Mouse (Mus musculus) kidney, embryonic 16.5 days (tissue): ENCODE measurements around the gene Trp53i13. TPM values are rescaled to one million over a fixed set of nuclear protein-coding genes. Genes with fewer than 3 reads are reported as not detected.

Experiments
- ATAC-seq: fragments of 200-750 bp; cut with Nextera tagmentation; 2 replicates; pipeline ENCODE4 v1.8.0; 2017; ENCODE audit warnings: moderate TSS enrichment; ENCODE audit not compliant: low FRiP score, low TSS enrichment
- H3K27ac ChIP-seq: fragments of 300-500 bp; sonication (generic); 2 replicates; pipeline ENCODE4 v1.5.1; 2014; ENCODE audit warnings: low read length
- H3K27me3 ChIP-seq: fragments of 300-500 bp; sonication (generic); 2 replicates; pipeline ENCODE4 v1.6.1; 2014; ENCODE audit warnings: low read length, control low read depth, mixed read lengths; ENCODE audit not compliant: insufficient read depth
- H3K36me3 ChIP-seq: fragments of 300-500 bp; sonication (generic); 2 replicates; pipeline ENCODE4 v1.6.1; 2014; ENCODE audit warnings: low read length, control low read depth, mixed read lengths; ENCODE audit not compliant: insufficient read depth
- H3K4me1 ChIP-seq: fragments of 300-500 bp; sonication (generic); 2 replicates; pipeline ENCODE4 v1.6.1; 2014; ENCODE audit warnings: low read length, control low read depth, mixed read lengths; ENCODE audit not compliant: insufficient read depth
- H3K4me2 ChIP-seq: fragments of 300-500 bp; sonication (generic); replicated peaks from 2 replicates; pipeline ENCODE4 v1.6.1; 2014; ENCODE audit warnings: low read depth, low read length
- H3K4me3 ChIP-seq: fragments of 300-500 bp; sonication (generic); 2 replicates; pipeline ENCODE4 v1.5.1; 2014; ENCODE audit warnings: mild to moderate bottlenecking, low read length
- H3K9ac ChIP-seq: fragments of 300-500 bp; sonication (generic); replicated peaks from 2 replicates; pipeline ENCODE4 v1.6.1; 2014; ENCODE audit warnings: low read length
- H3K9me3 ChIP-seq: fragments of 300-500 bp; sonication (generic); 2 replicates; pipeline ENCODE4 v1.6.1; 2016; ENCODE audit warnings: low read length, control low read depth
- WGBS: fragments of 180-500 bp; shearing (Covaris S2); extraction: QIAGEN DNeasy Blood & Tissue Kit; methylation state at CpG from one replicate; pipeline ENCODE4 v1.1.7; 2014; 5-methylcytosine and 5-hydroxymethylcytosine counted together
- polyA plus RNA-seq: library from polyadenylated mRNA; unstranded; fragments of >200 nt; fragmentation: Nextera tagmentation; extraction: Ambion mirVana; gene quantifications from 2 replicates; pipeline ENCODE4 v1.2.1, GENCODE M21; 2015

Gene Trp53i13
- polyA plus RNA-seq, 1 experiment from 2014 or later: 36.1 TPM

DNA sequence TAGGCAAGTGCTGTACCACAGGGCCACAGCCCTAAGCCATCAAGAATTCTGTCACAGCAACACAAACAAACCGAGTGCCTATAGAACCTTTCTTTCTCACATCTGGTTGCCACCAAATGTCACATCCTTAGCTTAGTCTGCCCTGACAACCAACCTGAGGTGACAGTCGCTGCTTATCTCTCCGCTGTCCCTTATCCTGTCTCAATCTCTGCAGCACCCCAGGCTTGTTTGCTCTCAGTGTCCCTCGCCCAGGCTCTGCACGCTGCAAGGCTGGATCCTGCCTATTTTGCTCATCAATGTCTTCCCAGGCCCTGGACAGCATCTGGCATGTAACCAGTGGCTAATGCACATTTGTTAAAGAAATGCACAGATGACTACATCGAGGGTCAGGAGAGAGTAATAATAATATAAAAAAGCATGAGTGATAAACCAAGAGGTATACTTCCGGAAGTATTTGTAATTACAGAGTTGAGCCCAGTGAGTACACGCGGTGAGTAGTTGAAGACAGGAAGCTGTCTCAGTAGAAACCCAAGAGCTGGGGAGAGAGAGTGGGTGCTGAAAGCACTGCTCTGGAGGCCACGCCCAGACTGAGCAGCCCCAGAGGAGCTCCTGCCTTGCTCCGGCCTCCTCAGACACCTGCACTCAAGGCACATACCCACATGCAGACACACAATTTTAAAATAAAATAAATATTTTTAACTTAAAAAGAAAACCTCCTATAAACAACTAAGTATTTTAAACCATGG lies 32.1 kb downstream of the Trp53i13 start:
- Histone ChIP-seq H3K4me1 (peaks cover 23% of the 10 kb centered on the region), H3K9me3 (no peaks in the 10 kb centered on the region), H3K27me3 (no peaks in the 10 kb centered on the region), H3K36me3 (no peaks in the 10 kb centered on the region), H3K4me3 (no peak overlapping the region), H3K4me2 (no peak overlapping the region), H3K9ac (no peak overlapping the region), H3K27ac (no peak overlapping the region)
- WGBS: 60% methylated on average over 11 of the region's 11 CpGs
- no peak for ATAC-seq

DNA sequence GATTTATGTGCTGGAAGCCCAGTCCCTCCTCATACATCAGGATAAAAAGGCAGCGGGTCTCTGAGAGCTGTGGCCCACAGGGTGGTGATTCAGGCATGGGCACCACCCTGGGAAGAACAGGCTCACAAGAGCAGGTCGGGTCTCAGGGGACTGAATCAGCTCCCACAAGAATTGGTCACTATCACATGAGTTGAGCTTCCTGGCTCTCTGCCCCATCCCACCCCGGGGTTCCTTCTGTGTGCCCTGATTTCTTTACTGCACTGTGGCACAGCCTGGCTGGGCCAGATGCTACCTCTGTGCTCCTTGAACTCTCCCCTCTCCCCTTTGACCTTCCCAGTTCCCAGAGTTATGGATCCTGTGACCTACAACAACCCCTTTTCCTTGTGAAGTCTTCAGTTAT lies 32.7 kb downstream of the Trp53i13 start:
- Histone ChIP-seq H3K4me2 (no peak overlapping the region), H3K27ac (no peak overlapping the region), H3K4me3 (no peak overlapping the region), H3K27me3 (no peaks in the 10 kb centered on the region), H3K36me3 (no peaks in the 10 kb centered on the region), H3K9me3 (no peaks in the 10 kb centered on the region), H3K9ac (no peak overlapping the region), H3K4me1 (peaks cover 17% of the 10 kb centered on the region)
- WGBS: 59% methylated on average over 3 of the region's 3 CpGs
- ATAC-seq: no peak

DNA sequence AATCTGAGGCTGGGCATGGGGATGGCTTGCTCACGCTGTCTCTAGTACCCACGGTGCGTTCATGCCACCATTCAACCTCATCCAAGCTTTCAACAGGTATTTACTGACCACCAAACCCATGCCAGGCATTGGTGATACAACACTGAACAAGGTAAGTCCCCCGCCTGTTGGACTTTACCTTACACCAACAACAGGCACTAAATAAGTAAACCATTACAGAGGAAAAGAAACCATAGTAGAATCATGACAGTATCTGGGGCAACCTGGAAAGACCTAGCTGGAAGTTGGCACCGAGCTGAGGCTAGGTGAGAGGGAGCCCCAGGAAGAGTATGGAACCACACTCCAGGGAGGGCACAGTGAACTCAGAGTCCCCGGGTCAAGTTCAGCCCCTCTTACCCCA lies 38.9 kb downstream of the Trp53i13 start:
- Histone ChIP-seq H3K4me1 (no peaks in the 10 kb centered on the region), H3K27me3 (no peaks in the 10 kb centered on the region), H3K4me2 (no peak overlapping the region), H3K9me3 (no peaks in the 10 kb centered on the region), H3K4me3 (no peak overlapping the region), H3K9ac (no peak overlapping the region), H3K27ac (peak overlapping the region; percentile 41), H3K36me3 (peaks cover 12% of the 10 kb centered on the region)
- 89% methylated on average over 6 of the region's 6 CpGs for WGBS
- ATAC-seq: peak; percentile 65; the same call in 1 of the 2 replicates

- Histone ChIP-seq H3K4me1 (no peaks in the 10 kb centered on the region), H3K9ac (no peak overlapping the region), H3K27me3 (no peaks in the 10 kb centered on the region), H3K4me3 (no peak overlapping the region), H3K4me2 (no peak overlapping the region), H3K27ac (peak overlapping the region; percentile 41; the same call in 1 of the 2 replicates), H3K36me3 (peaks cover 18% of the 10 kb centered on the region), H3K9me3 (no peaks in the 10 kb centered on the region)
- ATAC-seq: no peak
- WGBS: 88% methylated on average over 14 of the region's 14 CpGs
These were observed 39.6 kb downstream of the Trp53i13 start for GRCm38 (mm10) chr11:77476216-77476615.

- Histone ChIP-seq H3K9me3 (no peaks in the 10 kb centered on the region), H3K27me3 (0 out of 2 replicates have a peak, but pooled peaks cover 8% of the 10 kb centered on the region)
- WGBS: 83% methylated on average over 16 of the region's 16 CpGs
These were observed 43.0 kb downstream of the Trp53i13 start for GRCm38 (mm10) chr11:77472775-77473174.

DNA sequence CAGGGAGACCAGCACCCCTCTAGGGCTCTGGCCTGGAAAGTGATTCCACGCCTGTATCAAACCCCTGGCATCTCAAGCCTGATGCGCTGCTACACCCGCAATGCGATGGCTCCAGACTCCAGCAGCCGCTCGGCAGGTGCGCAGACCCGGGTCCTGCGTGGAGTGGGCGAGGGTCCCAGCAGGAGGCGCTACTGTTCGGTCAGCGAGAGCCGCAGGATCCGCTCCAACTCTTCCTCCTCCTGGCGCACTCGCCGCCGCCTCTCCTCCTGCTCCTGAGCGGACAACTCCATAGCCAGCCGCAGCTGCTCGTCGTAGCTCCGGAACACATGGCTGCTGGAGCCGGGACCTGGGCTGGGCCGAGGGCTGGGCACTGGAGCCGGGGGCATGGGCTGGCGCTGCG lies 44.4 kb downstream of the Trp53i13 start:
- Histone ChIP-seq H3K4me1 (peaks cover 10% of the 10 kb centered on the region), H3K4me3 (no peak overlapping the region), H3K27me3 (peaks cover 22% of the 10 kb centered on the region), H3K9me3 (no peaks in the 10 kb centered on the region), H3K27ac (no peak overlapping the region), H3K9ac (no peak overlapping the region), H3K36me3 (peaks cover 23% of the 10 kb centered on the region), H3K4me2 (no peak overlapping the region)
- no peak for ATAC-seq
- WGBS: 74% methylated on average over 28 of the region's 29 CpGs

More at GRCm38 (mm10) chr11:77472775-77473174, 43.0 kb downstream of the Trp53i13 start:
- no peak overlapping the region for H3K9ac ChIP-seq
- H3K27ac ChIP-seq: no peak overlapping the region
- H3K4me2 ChIP-seq: no peak overlapping the region
- H3K36me3 ChIP-seq: peaks cover 23% of the 10 kb centered on the region
- ATAC-seq: no peak
- peaks cover under 1% of the 10 kb centered on the region; the same call in 1 of the 2 replicates for H3K4me1 ChIP-seq
- no peak overlapping the region for H3K4me3 ChIP-seq

GRCm38 (mm10) chr11:77468397-77468796 lies 47.4 kb downstream of the Trp53i13 start:
- Histone ChIP-seq H3K36me3 (peaks cover 19% of the 10 kb centered on the region), H3K4me3 (no peak overlapping the region), H3K27me3 (peaks cover 46% of the 10 kb centered on the region), H3K4me1 (peaks cover 10% of the 10 kb centered on the region), H3K9ac (no peak overlapping the region), H3K4me2 (no peak overlapping the region), H3K27ac (no peak overlapping the region), H3K9me3 (no peaks in the 10 kb centered on the region)
- ATAC-seq: no peak
- WGBS: 86% methylated on average over 9 of the region's 9 CpGs

GRCm38 (mm10) chr11:77467784-77468183 lies 48.0 kb downstream of the Trp53i13 start:
- Histone ChIP-seq H3K27ac (no peak overlapping the region), H3K4me2 (peak overlapping the region; percentile 37), H3K4me1 (peaks cover 10% of the 10 kb centered on the region), H3K27me3 (peaks cover 50% of the 10 kb centered on the region), H3K36me3 (peaks cover 19% of the 10 kb centered on the region), H3K9me3 (no peaks in the 10 kb centered on the region), H3K4me3 (no peak overlapping the region), H3K9ac (no peak overlapping the region)
- 8% methylated on average over 20 of the region's 20 CpGs for WGBS
- ATAC-seq: no peak

DNA sequence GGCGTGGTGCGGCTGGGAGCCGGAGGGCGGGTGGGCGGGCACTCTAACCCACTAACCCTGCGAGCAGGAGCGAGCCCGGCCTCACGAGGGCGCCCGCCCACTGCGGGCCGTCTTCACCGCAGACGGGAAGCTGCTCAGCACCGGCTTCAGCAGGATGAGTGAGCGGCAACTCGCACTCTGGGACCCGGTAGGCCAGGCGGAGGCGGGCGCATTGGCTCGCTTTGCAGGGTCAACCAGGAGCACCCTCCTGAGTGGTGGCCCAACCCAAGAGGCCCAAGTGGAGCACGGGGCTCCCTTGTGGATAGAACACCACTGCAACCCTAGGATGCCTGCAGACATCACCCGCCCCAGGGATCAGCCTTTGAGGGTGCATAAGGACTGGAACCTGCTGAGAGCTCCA lies 48.6 kb downstream of the Trp53i13 start:
- H3K9ac ChIP-seq: no peak overlapping the region
- whole genome bisulfite sequencing: 2% methylated on average over 20 of the region's 25 CpGs
- peaks cover 10% of the 10 kb centered on the region for H3K4me1 ChIP-seq
- H3K4me3 ChIP-seq: peak overlapping the region; percentile 18
- H3K9me3 ChIP-seq: no peaks in the 10 kb centered on the region
- peak; percentile 33 for ATAC-seq
- no peak overlapping the region for H3K27ac ChIP-seq
- peaks cover 14% of the 10 kb centered on the region for H3K36me3 ChIP-seq
- H3K27me3 ChIP-seq: peaks cover 50% of the 10 kb centered on the region
- peak overlapping the region; percentile 37 for H3K4me2 ChIP-seq

GRCm38 (mm10) chr11:77466544-77466943 lies 49.2 kb downstream of the Trp53i13 start:
- Histone ChIP-seq H3K9me3 (no peaks in the 10 kb centered on the region), H3K36me3 (peaks cover 8% of the 10 kb centered on the region), H3K4me1 (peaks cover 14% of the 10 kb centered on the region), H3K9ac (0 out of 2 replicates have a peak overlapping the region, but pooled peaks have one; percentile 5), H3K4me2 (no peak overlapping the region), H3K4me3 (0 out of 2 replicates have a peak overlapping the region, but pooled peaks have one; percentile 18), H3K27me3 (peaks cover 54% of the 10 kb centered on the region), H3K27ac (no peak overlapping the region)
- no peak for ATAC-seq
- 41% methylated on average over 9 of the region's 9 CpGs for WGBS
